Mouse (Mus musculus): ENCODE results near the gene Ankdd1a. TPM values are rescaled to one million over a fixed set of nuclear protein-coding genes. Genes with fewer than 3 reads are reported as not detected.

Ankdd1a gene
- total and polyA plus RNA-seq, 2 experiments from 2014 or later = not detected

- Histone ChIP-seq H3K9ac (replicated peaks; ENCODE audit: low read depth, low read length) (no peak overlapping the region), H3K36me3 (replicated peaks; ENCODE audit: control insufficient read depth, insufficient read depth, low read length) (no peaks in the 10 kb centered on the region), H3K4me3 (ENCODE audit: low read depth, low read length) (no peak overlapping the region), H3K9me3 (replicated peaks; ENCODE audit: control insufficient read depth, low read length) (no peaks in the 10 kb centered on the region), H3K4me1 (ENCODE audit: control insufficient read depth, insufficient read depth) (no peaks in the 10 kb centered on the region), H3K27ac (ENCODE audit: low read depth) (peak overlapping the region; percentile 52; the same call in 1 of the 2 replicates), H3K4me2 (ENCODE audit: low read depth, low read length) (no peak overlapping the region), H3K27me3 (ENCODE audit: control insufficient read depth, insufficient read depth, low read length) (no peaks in the 10 kb centered on the region)
- TF ChIP-seq CTCF (IDR thresholded peaks at IDR 0.05; ENCODE audit: low read depth) = no peak
- TF ChIP-seq EP300 (IDR thresholded peaks at IDR 0.05; ENCODE audit: low read depth) = no peak
- WGBS = 76% methylated on average over 10 of the region's 11 CpGs
- no peak for ATAC-seq (ENCODE audit: insufficient read depth, low read depth)
- no peak for DNase-seq (ENCODE audit: low spot score)
Measured at GRCm38 (mm10) chr9:65535789-65536469, 15.9 kb upstream of the Ankdd1a start.

- TF ChIP-seq CTCF (IDR thresholded peaks at IDR 0.05; ENCODE audit: low read depth) (no peak), EP300 (IDR thresholded peaks at IDR 0.05; ENCODE audit: low read depth) (no peak)
- no peaks in the 10 kb centered on the region for H3K4me1 ChIP-seq (ENCODE audit: control insufficient read depth, insufficient read depth)
- 58% methylated on average over 3 of the region's 3 CpGs for WGBS
- DNase-seq (ENCODE audit: low spot score) (no peak), ATAC-seq (ENCODE audit: insufficient read depth, low read depth) (no peak)
- H3K27me3 ChIP-seq (ENCODE audit: control insufficient read depth, insufficient read depth, low read length) = no peaks in the 10 kb centered on the region
- no peak overlapping the region for H3K27ac ChIP-seq (ENCODE audit: low read depth)
- no peaks in the 10 kb centered on the region for H3K9me3 ChIP-seq (replicated peaks; ENCODE audit: control insufficient read depth, low read length)
- no peaks in the 10 kb centered on the region for H3K36me3 ChIP-seq (replicated peaks; ENCODE audit: control insufficient read depth, insufficient read depth, low read length)
- H3K4me2 ChIP-seq (ENCODE audit: low read depth, low read length) = no peak overlapping the region
- H3K4me3 ChIP-seq (ENCODE audit: low read depth, low read length) = no peak overlapping the region
- H3K9ac ChIP-seq (replicated peaks; ENCODE audit: low read depth, low read length) = no peak overlapping the region
Measured at GRCm38 (mm10) chr9:65535191-65535722, 15.3 kb upstream of the Ankdd1a start.

GRCm38 (mm10) chr9:65534111-65534510 is 14.1 kb upstream of the Ankdd1a start:
- 85% methylated on average over 3 of the region's 3 CpGs for WGBS
- no peak for TF ChIP-seq CTCF (IDR thresholded peaks at IDR 0.05; ENCODE audit: low read depth)
- TF ChIP-seq EP300 (IDR thresholded peaks at IDR 0.05; ENCODE audit: low read depth) = no peak

GRCm38 (mm10) chr9:65532986-65533385 is 13.0 kb upstream of the Ankdd1a start:
- H3K9me3 ChIP-seq (replicated peaks; ENCODE audit: control insufficient read depth, low read length) = no peaks in the 10 kb centered on the region
- no peak overlapping the region for H3K4me3 ChIP-seq (ENCODE audit: low read depth, low read length)
- no peak for TF ChIP-seq EP300 (IDR thresholded peaks at IDR 0.05; ENCODE audit: low read depth)
- no peak overlapping the region for H3K4me2 ChIP-seq (ENCODE audit: low read depth, low read length)
- no peak for ATAC-seq (ENCODE audit: insufficient read depth, low read depth)
- no peaks in the 10 kb centered on the region for H3K36me3 ChIP-seq (replicated peaks; ENCODE audit: control insufficient read depth, insufficient read depth, low read length)
- peak overlapping the region; percentile 23; the same call in 1 of the 2 replicates for H3K27ac ChIP-seq (ENCODE audit: low read depth)
- no peak overlapping the region for H3K9ac ChIP-seq (replicated peaks; ENCODE audit: low read depth, low read length)
- 58% methylated on average over 8 of the region's 8 CpGs for WGBS
- H3K27me3 ChIP-seq (ENCODE audit: control insufficient read depth, insufficient read depth, low read length) = no peaks in the 10 kb centered on the region
- peaks cover 5% of the 10 kb centered on the region; the same call in 1 of the 2 replicates for H3K4me1 ChIP-seq (ENCODE audit: control insufficient read depth, insufficient read depth)
- DNase-seq (ENCODE audit: low spot score) = no peak

More at GRCm38 (mm10) chr9:65534111-65534510, 14.1 kb upstream of the Ankdd1a start:
- no peaks in the 10 kb centered on the region for H3K36me3 ChIP-seq (replicated peaks; ENCODE audit: control insufficient read depth, insufficient read depth, low read length)
- ATAC-seq (ENCODE audit: insufficient read depth, low read depth) (no peak), DNase-seq (ENCODE audit: low spot score) (no peak)
- H3K4me3 ChIP-seq (ENCODE audit: low read depth, low read length) = no peak overlapping the region
- H3K4me1 ChIP-seq (ENCODE audit: control insufficient read depth, insufficient read depth) = no peaks in the 10 kb centered on the region
- H3K27ac ChIP-seq (ENCODE audit: low read depth) = no peak overlapping the region
- H3K9ac ChIP-seq (replicated peaks; ENCODE audit: low read depth, low read length) = no peak overlapping the region
- H3K27me3 ChIP-seq (ENCODE audit: control insufficient read depth, insufficient read depth, low read length) = no peaks in the 10 kb centered on the region
- H3K9me3 ChIP-seq (replicated peaks; ENCODE audit: control insufficient read depth, low read length) = no peaks in the 10 kb centered on the region
- no peak overlapping the region for H3K4me2 ChIP-seq (ENCODE audit: low read depth, low read length)

- TF ChIP-seq CTCF (IDR thresholded peaks at IDR 0.05; ENCODE audit: low read depth) (no peak), EP300 (IDR thresholded peaks at IDR 0.05; ENCODE audit: low read depth) (no peak)
- Histone ChIP-seq H3K9me3 (replicated peaks; ENCODE audit: control insufficient read depth, low read length) (no peaks in the 10 kb centered on the region), H3K27ac (ENCODE audit: low read depth) (no peak overlapping the region), H3K27me3 (ENCODE audit: control insufficient read depth, insufficient read depth, low read length) (no peaks in the 10 kb centered on the region), H3K4me2 (ENCODE audit: low read depth, low read length) (no peak overlapping the region), H3K36me3 (replicated peaks; ENCODE audit: control insufficient read depth, insufficient read depth, low read length) (no peaks in the 10 kb centered on the region), H3K4me3 (ENCODE audit: low read depth, low read length) (no peak overlapping the region), H3K4me1 (ENCODE audit: control insufficient read depth, insufficient read depth) (peaks cover 5% of the 10 kb centered on the region; the same call in 1 of the 2 replicates), H3K9ac (replicated peaks; ENCODE audit: low read depth, low read length) (no peak overlapping the region)
- ATAC-seq (ENCODE audit: insufficient read depth, low read depth) (no peak), DNase-seq (ENCODE audit: low spot score) (no peak)
- 88% methylated on average over 5 of the region's 5 CpGs for WGBS
Measured at GRCm38 (mm10) chr9:65531283-65531682, 11.3 kb upstream of the Ankdd1a start.

Measured in heart, postnatal 0 days (tissue).